Mouse (Mus musculus) embryonic facial prominence, embryonic 14.5 days (tissue): ENCODE measurements at regions not wholly inside any gene's neighbourhood (a gene's known extent, or its start where the extent isn't known, plus 50 kb on each side); places are given as distances from the start of the nearest gene placed in this dataset.
A peak's percentile ranks its signal among the peaks of the same experiment; 100 is the strongest.

ENCODE experiments used
- ATAC-seq: fragments of 200-750 bp; cut with Nextera tagmentation; 2 replicates; pipeline ENCODE4 v1.8.0; 2017; ENCODE audit warnings: low read depth, moderate number of reproducible peaks, moderate TSS enrichment
- DNase-seq: peaks from one replicate; pipeline ENCODE4 v3.0.0-alpha.2; 2015; ENCODE audit warnings: low spot score
- H3K27ac ChIP-seq: fragments of 300-500 bp; sonication (generic); replicated peaks from 2 replicates; pipeline ENCODE4 v1.5.1; 2014; ENCODE audit warnings: low read depth, mild to moderate bottlenecking, low read length, moderate library complexity
- H3K27me3 ChIP-seq: fragments of 300-500 bp; sonication (generic); replicated peaks from 2 replicates; pipeline ENCODE4 v1.6.1; 2014; ENCODE audit warnings: low read length; ENCODE audit not compliant: control insufficient read depth, insufficient read depth
- H3K36me3 ChIP-seq: fragments of 300-500 bp; sonication (generic); 2 replicates; pipeline ENCODE4 v1.6.1; 2014; ENCODE audit warnings: low read length, mixed read lengths; ENCODE audit not compliant: control insufficient read depth, insufficient read depth
- H3K4me1 ChIP-seq: fragments of 300-500 bp; sonication (generic); 2 replicates; pipeline ENCODE4 v1.6.1; 2014; ENCODE audit warnings: antibody characterized with exemption, low read length; ENCODE audit not compliant: control insufficient read depth, insufficient read depth
- H3K4me2 ChIP-seq: fragments of 300-500 bp; sonication (generic); 2 replicates; pipeline ENCODE4 v1.6.1; 2014; ENCODE audit warnings: low read depth, mild to moderate bottlenecking, low read length, moderate library complexity, mixed read lengths
- H3K4me3 ChIP-seq: fragments of 300-500 bp; sonication (generic); 2 replicates; pipeline ENCODE4 v1.5.1; 2014; ENCODE audit warnings: low read depth, mild to moderate bottlenecking, low read length
- H3K9ac ChIP-seq: fragments of 300-500 bp; sonication (generic); 2 replicates; pipeline ENCODE4 v1.6.1; 2014; ENCODE audit warnings: low read depth, mild to moderate bottlenecking, low read length, moderate library complexity, mixed read lengths
- H3K9me3 ChIP-seq: fragments of 300-500 bp; sonication (generic); 2 replicates; pipeline ENCODE4 v1.6.1; 2016; ENCODE audit warnings: low read length; ENCODE audit not compliant: control insufficient read depth
- WGBS: fragments of 180-500 bp; shearing (Covaris S2); extraction: QIAGEN DNeasy Blood & Tissue Kit; methylation state at CpG from one replicate; pipeline ENCODE4 v1.1.7; 2014; 5-methylcytosine and 5-hydroxymethylcytosine counted together

GRCm38 (mm10) chr11:39298782-39299181, 1396.2 kb downstream of the Mat2b start:
- Histone ChIP-seq H3K4me2 (no peak overlapping the region), H3K27me3 (no peaks in the 10 kb centered on the region), H3K27ac (no peak overlapping the region), H3K36me3 (no peaks in the 10 kb centered on the region), H3K9me3 (no peaks in the 10 kb centered on the region), H3K4me3 (no peak overlapping the region), H3K4me1 (no peaks in the 10 kb centered on the region), H3K9ac (no peak overlapping the region)
- DNase-seq (no peak), ATAC-seq (no peak)

GRCm38 (mm10) chr11:39255425-39255824, 1439.6 kb downstream of the Mat2b start:
- 57% methylated on average over 1 of the region's 1 CpGs for WGBS
- no peaks in the 10 kb centered on the region for H3K9me3 ChIP-seq
- DNase-seq (no peak), ATAC-seq (no peak)
- H3K36me3 ChIP-seq, result no peaks in the 10 kb centered on the region
- H3K4me3 ChIP-seq, result no peak overlapping the region
- no peak overlapping the region for H3K27ac ChIP-seq
- no peak overlapping the region for H3K4me2 ChIP-seq
- H3K9ac ChIP-seq, result no peak overlapping the region
- no peaks in the 10 kb centered on the region for H3K27me3 ChIP-seq
- H3K4me1 ChIP-seq, result no peaks in the 10 kb centered on the region

- no peak overlapping the region for H3K9ac ChIP-seq
Observed at GRCm38 (mm10) chr11:39228335-39228734, 1466.7 kb downstream of the Mat2b start.

GRCm38 (mm10) chr11:39224696-39225095, 1470.3 kb downstream of the Mat2b start:
- peak; percentile 6 for DNase-seq

More at GRCm38 (mm10) chr11:39228335-39228734, 1466.7 kb downstream of the Mat2b start:
- no peak for ATAC-seq
- 74% methylated on average over 6 of the region's 6 CpGs for WGBS
- Histone ChIP-seq H3K4me1 (no peaks in the 10 kb centered on the region), H3K4me3 (no peak overlapping the region), H3K4me2 (no peak overlapping the region), H3K36me3 (no peaks in the 10 kb centered on the region), H3K27me3 (no peaks in the 10 kb centered on the region), H3K27ac (no peak overlapping the region), H3K9me3 (no peaks in the 10 kb centered on the region)
- DNase-seq, result no peak

GRCm38 (mm10) chr11:39223397-39223796, 1471.6 kb downstream of the Mat2b start:
- Histone ChIP-seq H3K27me3 (no peaks in the 10 kb centered on the region), H3K9me3 (no peaks in the 10 kb centered on the region), H3K4me2 (no peak overlapping the region), H3K4me3 (no peak overlapping the region), H3K36me3 (no peaks in the 10 kb centered on the region), H3K4me1 (no peaks in the 10 kb centered on the region), H3K27ac (no peak overlapping the region), H3K9ac (no peak overlapping the region)
- ATAC-seq (no peak), DNase-seq (no peak)
- WGBS, result 69% methylated on average over 2 of the region's 2 CpGs

More at GRCm38 (mm10) chr11:39224696-39225095, 1470.3 kb downstream of the Mat2b start:
- no peak for ATAC-seq
- no peak overlapping the region for H3K4me2 ChIP-seq
- no peak overlapping the region for H3K4me3 ChIP-seq
- no peaks in the 10 kb centered on the region for H3K27me3 ChIP-seq
- WGBS, result 76% methylated on average over 2 of the region's 2 CpGs
- H3K9ac ChIP-seq, result no peak overlapping the region
- H3K27ac ChIP-seq, result no peak overlapping the region
- no peaks in the 10 kb centered on the region for H3K36me3 ChIP-seq
- no peaks in the 10 kb centered on the region for H3K9me3 ChIP-seq
- no peaks in the 10 kb centered on the region for H3K4me1 ChIP-seq
